Mouse (Mus musculus) lung, postnatal 14 days (tissue): Measurements from ENCODE around the gene Cspg4.
A peak's percentile ranks its signal among the peaks of the same experiment; 100 is the strongest.
"Not testable (repeated sequence)": the region's sequence is repeated elsewhere in the genome, so short reads cannot be mapped to it uniquely, and the experiment has no call there.

Experiments
- DNase-seq: peaks from one replicate; pipeline ENCODE4 v3.0.0; 2021

The Cspg4 gene

GRCm38 (mm10) chr9:56893313-56893712 lies 28.5 kb downstream of the Cspg4 start:
- DNase-seq, result no peak

- DNase-seq, result peak; percentile 62
These were observed 29.2 kb downstream of the Cspg4 start for GRCm38 (mm10) chr9:56894006-56894405.

- DNase-seq, result no peak
These were observed 31.9 kb downstream of the Cspg4 start for GRCm38 (mm10) chr9:56896779-56897178.

- DNase-seq, result no peak
These were observed 34.6 kb downstream of the Cspg4 start for GRCm38 (mm10) chr9:56899409-56899808.

GRCm38 (mm10) chr9:56900060-56900459 lies 35.2 kb downstream of the Cspg4 start:
- DNase-seq, result no peak

GRCm38 (mm10) chr9:56900571-56900970 lies 35.7 kb downstream of the Cspg4 start:
- DNase-seq, result no peak

GRCm38 (mm10) chr9:56901187-56901586 lies 36.4 kb downstream of the Cspg4 start:
- DNase-seq, result no peak

GRCm38 (mm10) chr9:56903662-56904061 lies 38.8 kb downstream of the Cspg4 start:
- no peak for DNase-seq

GRCm38 (mm10) chr9:56907549-56907948 lies 42.7 kb downstream of the Cspg4 start:
- no peak for DNase-seq

GRCm38 (mm10) chr9:56909991-56910390 lies 45.2 kb downstream of the Cspg4 start:
- DNase-seq, result not testable (repeated sequence)

- no peak for DNase-seq
These were observed 46.2 kb downstream of the Cspg4 start for GRCm38 (mm10) chr9:56911017-56911416.

GRCm38 (mm10) chr9:56913991-56914390 lies 49.2 kb downstream of the Cspg4 start:
- DNase-seq, result no peak

- DNase-seq, result peak; percentile 41
These were observed 50.3 kb downstream of the Cspg4 start for GRCm38 (mm10) chr9:56915116-56915515.

GRCm38 (mm10) chr9:56915695-56916410 lies 51.0 kb downstream of the Cspg4 start:
- DNase-seq, result peak; percentile 49

GRCm38 (mm10) chr9:56917131-56917530 lies 52.3 kb downstream of the Cspg4 start:
- no peak for DNase-seq

- DNase-seq, result no peak
These were observed 53.6 kb downstream of the Cspg4 start for GRCm38 (mm10) chr9:56918466-56918865.

- no peak for DNase-seq
These were observed 57.9 kb downstream of the Cspg4 start for GRCm38 (mm10) chr9:56922746-56923145.

GRCm38 (mm10) chr9:56923841-56924650 lies 59.2 kb downstream of the Cspg4 start:
- DNase-seq, result no peak

GRCm38 (mm10) chr9:56924651-56925027 lies 59.8 kb downstream of the Cspg4 start:
- peak; percentile 87 for DNase-seq

- no peak for DNase-seq
These were observed 60.6 kb downstream of the Cspg4 start for GRCm38 (mm10) chr9:56925291-56926024.

GRCm38 (mm10) chr9:56926025-56926360 lies 61.2 kb downstream of the Cspg4 start:
- DNase-seq, result no peak

- DNase-seq, result no peak
These were observed 61.6 kb downstream of the Cspg4 start for GRCm38 (mm10) chr9:56926387-56926786.

GRCm38 (mm10) chr9:56927191-56928012 lies 62.6 kb downstream of the Cspg4 start:
- peak; percentile 69 for DNase-seq
